Mouse (Mus musculus) hindbrain, embryonic 15.5 days (tissue): ENCODE data around the gene Lamb2. TPM values are rescaled to one million over a fixed set of nuclear protein-coding genes. Genes with fewer than 3 reads are reported as not detected.
A peak's percentile ranks its signal among the peaks of the same experiment; 100 is the strongest.

Experiments used
- ATAC-seq: fragments of 200-750 bp; cut with Nextera tagmentation; 2 replicates; pipeline ENCODE4 v1.8.0; 2017; ENCODE audit warnings: low read depth, moderate number of reproducible peaks, moderate TSS enrichment; ENCODE audit not compliant: low FRiP score
- H3K27ac ChIP-seq: fragments of 300-500 bp; sonication (generic); replicated peaks from 2 replicates; pipeline ENCODE4 v1.5.1; 2015; ENCODE audit warnings: mild to moderate bottlenecking, inconsistent platforms
- H3K27me3 ChIP-seq: fragments of 300-500 bp; sonication (generic); 2 replicates; pipeline ENCODE4 v1.6.1; 2015; ENCODE audit warnings: control low read depth, inconsistent platforms
- H3K36me3 ChIP-seq: fragments of 300-500 bp; sonication (generic); 2 replicates; pipeline ENCODE4 v1.6.1; 2015; ENCODE audit warnings: control low read depth, inconsistent platforms
- H3K4me1 ChIP-seq: fragments of 300-500 bp; sonication (generic); replicated peaks from 2 replicates; pipeline ENCODE4 v1.6.1; 2015; ENCODE audit warnings: control low read depth, inconsistent platforms
- H3K4me2 ChIP-seq: fragments of 300-500 bp; sonication (generic); 2 replicates; pipeline ENCODE4 v1.6.1; 2015; ENCODE audit warnings: moderate library complexity, mild to moderate bottlenecking, inconsistent platforms
- H3K4me3 ChIP-seq: fragments of 300-500 bp; sonication (generic); 2 replicates; pipeline ENCODE4 v1.5.1; 2015; ENCODE audit warnings: mild to moderate bottlenecking, inconsistent platforms
- H3K9ac ChIP-seq: fragments of 300-500 bp; sonication (generic); 2 replicates; pipeline ENCODE4 v1.6.1; 2015; ENCODE audit warnings: inconsistent platforms
- H3K9me3 ChIP-seq: fragments of 300-500 bp; sonication (generic); 2 replicates; pipeline ENCODE4 v1.6.1; 2016; ENCODE audit warnings: control low read depth, inconsistent platforms
- WGBS: fragments of 180-500 bp; shearing (Covaris S2); methylation state at CpG from one replicate; pipeline ENCODE4 v1.1.7; 2015; 5-methylcytosine and 5-hydroxymethylcytosine counted together
- polyA plus RNA-seq: library from polyadenylated mRNA; unstranded; fragments of >200 nt; fragmentation: Nextera tagmentation; extraction: Ambion mirVana; gene quantifications from 2 replicates; pipeline ENCODE4 v1.2.1, GENCODE M21; 2015

Gene Lamb2
- 24.1 and 25.1 TPM in 2 replicates for polyA plus RNA-seq

GRCm38 (mm10) chr9:108479721-108480351 is at the start of gene Lamb2:
TSS of gene Lamb2 (plus strand) at chr9:108479736.
- Histone ChIP-seq H3K4me3 (peak within 1 kb of the TSS; percentile 37), H3K27me3 (no peaks in the 10 kb centered on the region), H3K9me3 (no peaks in the 10 kb centered on the region), H3K9ac (peak within 1 kb of the TSS; percentile 32; the same call in 1 of the 2 replicates), H3K27ac (peak within 1 kb of the TSS; percentile 61), H3K4me2 (peak within 1 kb of the TSS; percentile 57), H3K4me1 (peaks cover 19% of the 10 kb centered on the region), H3K36me3 (no peaks in the 10 kb centered on the region)
- ATAC-seq: peak; percentile 49; the same call in 1 of the 2 replicates
- 12% methylated on average over 10 of the region's 10 CpGs for WGBS

- Histone ChIP-seq H3K4me3 (peak overlapping the region; percentile 27), H3K9ac (no peak overlapping the region), H3K27ac (no peak overlapping the region), H3K9me3 (no peaks in the 10 kb centered on the region), H3K27me3 (no peaks in the 10 kb centered on the region), H3K36me3 (no peaks in the 10 kb centered on the region), H3K4me1 (no peaks in the 10 kb centered on the region), H3K4me2 (peak overlapping the region; percentile 51)
- ATAC-seq: 0 out of 2 replicates have a peak, but pooled peaks have one; percentile 45
- 44% methylated on average over 32 of the region's 32 CpGs for WGBS
Observed at GRCm38 (mm10) chr9:108431431-108432067, 48.0 kb upstream of the Lamb2 start.

GRCm38 (mm10) chr9:108436182-108436581 is 43.4 kb upstream of the Lamb2 start, which contains the start of gene BC048562:
TSS of gene BC048562 (plus strand) at chr9:108436482.
- Histone ChIP-seq H3K36me3 (no peaks in the 10 kb centered on the region), H3K4me3 (no peak within 1 kb of the TSS), H3K27me3 (no peaks in the 10 kb centered on the region), H3K9me3 (no peaks in the 10 kb centered on the region), H3K4me2 (no peak within 1 kb of the TSS), H3K27ac (no peak within 1 kb of the TSS), H3K9ac (no peak within 1 kb of the TSS), H3K4me1 (no peaks in the 10 kb centered on the region)
- 21% methylated on average over 3 of the region's 3 CpGs for WGBS
- ATAC-seq: no peak

DNA sequence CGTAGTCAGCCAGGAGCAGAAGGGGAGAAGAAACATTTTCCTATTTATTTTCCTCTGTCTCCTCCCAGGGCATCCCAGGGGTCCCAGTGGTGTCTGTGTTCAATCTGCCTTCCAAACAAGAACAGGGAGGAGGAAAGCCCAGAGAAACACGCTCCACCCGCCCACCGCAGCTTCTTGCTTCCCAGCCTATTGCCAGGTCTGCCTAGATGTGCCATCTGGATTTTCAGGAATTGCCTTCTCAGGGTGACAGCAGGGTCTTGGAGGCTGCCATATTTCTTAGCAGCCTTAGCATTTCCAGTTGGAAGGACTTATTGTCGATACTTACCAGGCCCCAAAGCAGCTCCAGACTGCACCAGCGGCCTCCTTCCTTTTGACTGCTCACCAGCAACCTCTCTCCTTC is 40.4 kb upstream of the Lamb2 start:
- no peak for ATAC-seq
- Histone ChIP-seq H3K27ac (no peak overlapping the region), H3K9me3 (no peaks in the 10 kb centered on the region), H3K4me2 (no peak overlapping the region), H3K9ac (no peak overlapping the region), H3K36me3 (no peaks in the 10 kb centered on the region), H3K4me3 (no peak overlapping the region), H3K27me3 (no peaks in the 10 kb centered on the region), H3K4me1 (no peaks in the 10 kb centered on the region)
- 80% methylated on average over 6 of the region's 6 CpGs for WGBS

DNA sequence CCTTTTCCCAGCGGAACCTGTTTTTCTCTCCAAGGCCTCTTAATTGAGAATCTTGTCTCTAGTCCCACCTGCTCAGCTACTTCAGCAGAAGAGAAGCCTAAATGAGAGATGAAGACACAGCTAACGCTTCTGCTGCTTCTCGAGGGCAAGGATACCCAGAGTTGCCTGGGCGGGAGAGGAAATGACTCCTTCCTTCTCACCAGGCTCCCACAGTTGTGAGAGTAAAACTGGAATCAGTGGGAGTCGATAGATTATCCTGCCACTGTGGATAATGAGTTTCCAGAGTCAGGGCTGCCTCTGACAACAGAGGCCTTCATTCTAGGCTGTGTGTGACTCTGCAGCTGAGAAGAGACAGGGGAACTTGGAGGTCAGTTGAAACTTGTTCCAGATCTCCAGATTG is 39.1 kb upstream of the Lamb2 start:
- no peaks in the 10 kb centered on the region for H3K4me1 ChIP-seq
- no peak overlapping the region for H3K27ac ChIP-seq
- no peaks in the 10 kb centered on the region for H3K9me3 ChIP-seq
- H3K4me2 ChIP-seq: no peak overlapping the region
- WGBS: 81% methylated on average over 5 of the region's 5 CpGs
- H3K4me3 ChIP-seq: no peak overlapping the region
- H3K27me3 ChIP-seq: no peaks in the 10 kb centered on the region
- ATAC-seq: no peak
- no peaks in the 10 kb centered on the region for H3K36me3 ChIP-seq
- no peak overlapping the region for H3K9ac ChIP-seq

- H3K4me3 ChIP-seq: no peak overlapping the region
- no peaks in the 10 kb centered on the region for H3K27me3 ChIP-seq
- no peaks in the 10 kb centered on the region for H3K4me1 ChIP-seq
- no peaks in the 10 kb centered on the region for H3K36me3 ChIP-seq
- 81% methylated on average over 11 of the region's 11 CpGs for WGBS
- no peak overlapping the region for H3K9ac ChIP-seq
- H3K9me3 ChIP-seq: no peaks in the 10 kb centered on the region
- no peak overlapping the region for H3K27ac ChIP-seq
- ATAC-seq: no peak
- H3K4me2 ChIP-seq: no peak overlapping the region
Observed at GRCm38 (mm10) chr9:108441236-108441919, 38.2 kb upstream of the Lamb2 start.

GRCm38 (mm10) chr9:108445125-108445524 is 34.4 kb upstream of the Lamb2 start:
- WGBS: 73% methylated on average over 9 of the region's 9 CpGs
- H3K9ac ChIP-seq: no peak overlapping the region
- H3K27me3 ChIP-seq: no peaks in the 10 kb centered on the region
- H3K4me1 ChIP-seq: peaks cover 13% of the 10 kb centered on the region
- ATAC-seq: no peak
- H3K27ac ChIP-seq: no peak overlapping the region
- no peak overlapping the region for H3K4me2 ChIP-seq
- H3K4me3 ChIP-seq: no peak overlapping the region
- peaks cover 11% of the 10 kb centered on the region for H3K36me3 ChIP-seq
- H3K9me3 ChIP-seq: no peaks in the 10 kb centered on the region

- Histone ChIP-seq H3K9me3 (no peaks in the 10 kb centered on the region), H3K4me3 (peak overlapping the region; percentile 72), H3K4me2 (peak overlapping the region; percentile 82), H3K36me3 (peaks cover 11% of the 10 kb centered on the region), H3K27me3 (no peaks in the 10 kb centered on the region), H3K4me1 (peaks cover 46% of the 10 kb centered on the region), H3K9ac (no peak overlapping the region), H3K27ac (peak overlapping the region; percentile 84)
- peak; percentile 12; the same call in 1 of the 2 replicates for ATAC-seq
- 22% methylated on average over 4 of the region's 4 CpGs for WGBS
Observed at GRCm38 (mm10) chr9:108449860-108450259, 29.7 kb upstream of the Lamb2 start.

DNA sequence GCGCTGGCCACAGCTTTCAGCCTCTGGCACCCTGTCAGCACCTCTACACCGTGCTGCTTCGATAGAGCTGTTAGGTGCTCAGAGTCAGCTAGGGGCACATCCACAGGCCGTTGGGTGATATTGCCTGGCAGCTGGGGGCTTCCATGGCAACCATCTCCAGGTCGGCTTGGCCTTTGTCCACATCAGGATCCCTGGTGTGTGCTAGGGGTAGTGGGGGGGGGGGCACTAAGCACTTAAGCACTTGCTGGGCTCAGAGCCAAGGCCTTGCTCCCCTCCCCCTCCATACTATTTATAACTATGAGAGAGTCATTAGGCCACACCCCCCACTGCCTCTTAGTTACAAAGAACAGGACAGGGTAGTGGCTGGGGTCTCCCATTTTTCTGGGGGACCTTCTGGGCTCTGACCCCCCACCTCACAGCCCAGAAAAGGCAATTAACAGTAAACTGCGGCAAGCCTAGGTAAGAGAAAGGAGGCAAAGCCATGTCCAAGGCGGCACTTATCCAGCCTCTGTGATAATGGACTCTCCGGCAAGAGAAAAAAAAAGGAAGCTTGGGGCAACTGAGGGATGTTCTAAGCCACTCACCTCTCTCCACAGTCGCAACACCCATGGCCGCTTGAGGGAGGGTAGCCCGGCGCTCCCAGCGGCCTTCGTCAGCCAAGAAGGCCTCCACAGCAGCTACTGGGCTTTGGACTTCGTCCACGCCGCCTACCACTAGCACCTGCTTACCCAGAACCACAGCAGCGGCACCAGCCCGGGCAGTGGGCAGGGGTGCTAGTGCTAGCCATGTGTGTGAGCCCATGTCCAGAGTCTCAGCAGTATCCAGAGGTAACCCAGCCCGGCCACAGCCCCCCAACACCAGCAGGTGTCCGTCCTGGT is 29.0 kb upstream of the Lamb2 start:
- WGBS: 48% methylated on average over 21 of the region's 21 CpGs
- Histone ChIP-seq H3K27me3 (no peaks in the 10 kb centered on the region), H3K9ac (peak overlapping the region; percentile 24; the same call in 1 of the 2 replicates), H3K4me3 (peak overlapping the region; percentile 72), H3K36me3 (peaks cover 11% of the 10 kb centered on the region), H3K9me3 (no peaks in the 10 kb centered on the region), H3K4me1 (peaks cover 46% of the 10 kb centered on the region), H3K4me2 (peak overlapping the region; percentile 82), H3K27ac (peak overlapping the region; percentile 84)
- ATAC-seq: peak; percentile 19

- Histone ChIP-seq H3K4me2 (peak overlapping the region; percentile 82), H3K36me3 (peaks cover 11% of the 10 kb centered on the region), H3K9ac (peak overlapping the region; percentile 24; the same call in 1 of the 2 replicates), H3K27ac (peak overlapping the region; percentile 84), H3K27me3 (no peaks in the 10 kb centered on the region), H3K4me1 (peaks cover 46% of the 10 kb centered on the region), H3K9me3 (no peaks in the 10 kb centered on the region), H3K4me3 (peak overlapping the region; percentile 72)
- WGBS: 75% methylated on average over 6 of the region's 6 CpGs
- no peak for ATAC-seq
Observed at GRCm38 (mm10) chr9:108451170-108451493, 28.4 kb upstream of the Lamb2 start.

DNA sequence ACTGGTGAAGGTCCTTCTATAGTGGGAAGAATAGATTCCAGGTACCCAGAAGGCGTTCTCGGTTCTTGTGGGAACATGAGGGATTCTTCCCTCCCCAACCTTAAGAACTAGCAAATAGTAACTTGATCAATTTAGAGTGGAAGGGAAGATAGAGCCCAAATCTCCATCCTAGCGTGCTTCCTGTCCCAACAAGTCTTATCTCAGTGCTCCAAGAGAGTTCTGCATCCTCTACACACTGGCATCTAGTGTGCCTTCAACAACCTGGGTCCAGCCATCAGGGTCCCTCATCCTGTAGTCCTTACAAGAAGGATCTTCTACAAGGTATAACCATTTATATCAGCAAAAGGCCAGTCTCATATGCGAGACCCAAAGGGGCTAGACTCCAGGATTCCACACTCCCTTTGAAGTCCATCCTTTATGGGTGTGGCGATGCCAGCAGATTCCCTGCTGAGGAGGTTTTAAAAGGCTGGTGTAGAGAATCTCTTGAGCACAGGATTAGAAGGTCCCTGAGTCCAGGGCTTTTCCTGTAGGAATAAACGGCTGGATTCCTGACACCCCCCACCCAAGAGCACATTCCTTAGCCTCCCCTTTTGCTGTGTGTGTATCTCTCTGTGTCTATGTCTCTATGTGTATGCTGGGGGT is 27.9 kb upstream of the Lamb2 start:
- Histone ChIP-seq H3K27ac (peak overlapping the region; percentile 84), H3K36me3 (peaks cover 11% of the 10 kb centered on the region), H3K4me1 (peaks cover 46% of the 10 kb centered on the region), H3K27me3 (no peaks in the 10 kb centered on the region), H3K9me3 (no peaks in the 10 kb centered on the region), H3K9ac (peak overlapping the region; percentile 75), H3K4me2 (peak overlapping the region; percentile 82), H3K4me3 (peak overlapping the region; percentile 72)
- WGBS: 57% methylated on average over 6 of the region's 6 CpGs
- no peak for ATAC-seq
